Mouse (Mus musculus) gastrocnemius, adult 2 months (tissue): ENCODE measurements at regions not wholly inside any gene's neighbourhood (a gene's known extent, or its start where the extent isn't known, plus 50 kb on each side); places are given as distances from the start of the nearest gene placed in this dataset.

ENCODE experiments used
- DNase-seq: peaks from one replicate; pipeline ENCODE4 v3.0.0; 2022
- H3K27ac ChIP-seq: fragments of 200-600 bp; 2 replicates; pipeline ENCODE4 v1.8.1; 2022; ENCODE audit warnings: mild to moderate bottlenecking
- H3K4me3 ChIP-seq: fragments of 200-600 bp; 2 replicates; pipeline ENCODE4 v1.8.1; 2022; ENCODE audit warnings: mild to moderate bottlenecking, moderate library complexity
- CTCF ChIP-seq: fragments of 200-600 bp; IDR thresholded peaks from 2 replicates; pipeline ENCODE4 v1.8.1; 2022; ENCODE audit warnings: antibody characterized with exemption, mild to moderate bottlenecking, moderate library complexity
- intact Hi-C: fragments of 180-260 bp; cut with DNase I; formaldehyde crosslinking; loops from one replicate; pipeline ENCODE4 v1.15.1; 2025

DNA sequence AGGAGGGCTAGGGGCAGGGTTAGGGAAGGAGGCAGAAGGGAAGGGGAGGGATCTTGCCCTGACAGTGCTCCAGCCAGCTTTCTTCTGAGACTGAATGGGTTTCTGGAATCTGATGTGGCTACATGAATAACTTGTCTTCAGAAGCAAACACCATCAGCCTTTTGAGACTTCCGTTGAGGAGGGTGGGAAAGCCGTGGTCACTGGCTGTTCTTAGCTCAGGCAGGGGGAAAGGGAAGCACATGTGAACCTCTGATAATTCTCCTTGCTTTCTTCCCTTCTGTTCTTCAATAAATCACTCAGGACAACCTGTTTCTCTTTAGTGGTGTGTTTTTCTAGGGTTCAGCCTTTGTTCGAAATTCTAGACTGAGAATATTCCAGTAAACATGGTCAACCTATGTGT lies 148.9 kb downstream of the Bcl11a start:
- H3K27ac ChIP-seq: no peak overlapping the region
- H3K4me3 ChIP-seq: no peak overlapping the region
- DNase-seq: no peak
- no peak for TF ChIP-seq CTCF
- intact Hi-C loops: no loop called here

DNA sequence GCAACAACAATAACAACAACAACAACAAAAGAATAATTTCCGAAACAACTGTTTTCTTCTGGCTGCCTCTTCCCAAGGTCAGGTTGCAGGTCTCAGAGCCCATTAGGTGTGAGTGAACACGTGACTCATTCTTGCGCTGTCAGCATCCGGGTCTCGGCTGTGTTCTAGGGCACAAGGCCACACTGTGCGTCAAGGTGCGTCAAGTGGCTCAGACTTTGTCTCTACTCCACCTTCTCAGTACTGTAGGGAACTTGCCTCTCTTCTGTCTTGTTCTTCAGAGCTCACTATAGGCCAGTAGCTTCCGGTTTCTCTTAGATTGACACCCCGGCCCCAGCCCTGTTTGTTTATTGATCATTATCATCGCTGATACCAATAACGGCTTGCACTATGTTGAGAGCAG lies 155.5 kb downstream of the Bcl11a start:
- Histone ChIP-seq H3K4me3 (no peak overlapping the region), H3K27ac (no peak overlapping the region)
- DNase-seq: no peak
- no peak for TF ChIP-seq CTCF
- intact Hi-C loops: no loop called here

DNA sequence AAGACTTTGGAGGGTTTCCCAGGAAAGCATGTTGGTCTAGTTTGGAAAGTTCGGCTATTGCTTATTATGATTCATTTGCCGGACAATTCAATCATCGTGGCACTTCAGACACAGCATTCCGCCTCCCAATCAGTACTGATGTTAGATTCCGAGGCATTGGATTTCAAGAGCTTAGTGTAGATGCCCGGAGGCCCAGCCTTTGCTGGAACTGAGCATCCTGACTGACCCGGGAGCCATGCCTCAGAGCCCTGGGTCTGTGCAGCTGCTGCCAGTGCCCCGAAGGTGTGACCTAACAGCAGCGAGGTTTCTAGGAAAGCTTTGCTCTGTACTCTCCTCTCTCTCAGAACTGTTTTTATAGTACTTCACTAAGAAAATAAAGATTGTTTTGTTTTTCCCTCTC lies 156.0 kb downstream of the Bcl11a start:
- Histone ChIP-seq H3K27ac (no peak overlapping the region), H3K4me3 (no peak overlapping the region)
- no peak for DNase-seq
- intact Hi-C loops: no loop called here
- TF ChIP-seq CTCF: no peak

DNA sequence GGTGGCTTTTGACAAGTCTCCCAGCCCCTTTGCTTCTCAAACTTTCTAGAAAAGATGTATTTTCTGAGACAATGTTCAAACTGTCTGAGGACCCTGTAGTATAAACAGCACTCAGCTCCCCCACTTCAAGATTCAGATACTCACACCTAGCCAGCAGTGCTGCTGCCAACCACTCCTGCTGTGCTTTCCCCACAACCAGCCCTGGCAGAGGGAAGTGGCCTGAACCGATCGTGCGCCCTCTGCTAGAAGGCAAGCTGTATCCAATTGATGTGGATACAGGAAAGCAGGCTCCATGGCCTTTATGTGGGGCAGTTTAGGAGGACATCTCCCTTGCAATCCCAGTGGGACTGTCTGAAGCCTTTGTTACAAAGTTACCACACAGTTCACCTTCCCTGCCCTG lies 156.6 kb downstream of the Bcl11a start:
- intact Hi-C loops: no loop called here
- no peak for TF ChIP-seq CTCF
- no peak overlapping the region for H3K4me3 ChIP-seq
- no peak for DNase-seq
- no peak overlapping the region for H3K27ac ChIP-seq

DNA sequence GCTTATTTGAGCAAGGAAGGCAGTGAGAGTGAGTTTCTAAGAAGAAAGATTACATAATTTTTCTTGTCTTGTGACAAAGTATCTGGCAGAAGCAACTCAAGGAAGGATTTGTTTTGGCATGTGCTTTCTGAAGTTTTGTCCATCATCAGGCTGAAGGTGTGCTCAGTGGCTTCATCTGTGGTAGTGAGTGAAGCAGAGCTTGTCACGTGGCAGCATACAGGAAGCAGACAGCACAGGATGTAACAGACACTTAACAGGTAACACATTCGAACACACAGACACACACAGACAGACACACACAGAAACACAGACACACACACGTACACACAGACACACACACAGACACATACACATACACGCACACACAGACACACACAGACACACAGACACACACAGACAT lies 157.5 kb downstream of the Bcl11a start:
- H3K27ac ChIP-seq: no peak overlapping the region
- DNase-seq: no peak
- TF ChIP-seq CTCF: no peak
- intact Hi-C loops: no loop called here
- no peak overlapping the region for H3K4me3 ChIP-seq

DNA sequence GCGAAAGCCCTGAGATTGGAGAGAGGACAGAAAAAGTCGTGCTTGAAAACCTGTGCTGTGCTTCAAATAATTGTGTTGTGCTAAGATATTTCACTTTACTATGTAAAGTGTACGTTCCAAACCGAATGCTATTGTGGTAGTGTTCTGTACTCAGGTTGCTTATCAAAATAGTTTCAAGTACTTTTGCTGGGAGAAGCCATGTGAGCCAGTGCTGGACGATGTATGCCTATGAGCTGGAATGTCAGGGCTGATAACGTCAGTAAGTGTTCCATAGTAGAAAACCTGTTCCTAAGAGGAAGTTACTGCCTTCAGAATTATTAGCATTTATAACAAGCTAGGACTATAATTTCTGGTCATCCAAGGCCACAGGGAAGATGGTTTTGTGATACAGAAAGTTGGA lies 161.8 kb downstream of the Bcl11a start:
- no peak overlapping the region for H3K27ac ChIP-seq
- no peak for DNase-seq
- no peak overlapping the region for H3K4me3 ChIP-seq
- TF ChIP-seq CTCF: no peak
- intact Hi-C loops: no loop called here

DNA sequence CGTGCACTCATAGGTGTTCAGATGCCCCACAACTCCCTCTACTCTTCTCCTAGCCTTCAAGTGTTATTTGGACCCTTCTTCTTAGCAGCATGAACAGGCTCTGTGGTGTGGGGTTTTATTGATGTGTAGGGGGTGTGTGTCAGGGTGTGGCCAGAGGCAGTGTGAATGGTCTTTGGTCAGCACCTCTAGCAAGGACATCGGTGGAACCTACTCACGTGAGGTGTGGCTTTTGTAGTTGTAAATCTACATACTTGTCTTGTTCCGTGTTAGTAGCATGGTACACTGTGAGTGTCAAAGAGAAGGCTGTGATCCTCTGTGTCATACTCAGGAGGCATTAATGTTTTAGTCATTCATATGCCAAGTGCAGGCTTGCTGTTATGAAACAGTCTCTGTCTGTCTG lies 164.2 kb downstream of the Bcl11a start:
- intact Hi-C loops: no loop called here
- Histone ChIP-seq H3K27ac (no peak overlapping the region), H3K4me3 (no peak overlapping the region)
- no peak for DNase-seq
- TF ChIP-seq CTCF: no peak

DNA sequence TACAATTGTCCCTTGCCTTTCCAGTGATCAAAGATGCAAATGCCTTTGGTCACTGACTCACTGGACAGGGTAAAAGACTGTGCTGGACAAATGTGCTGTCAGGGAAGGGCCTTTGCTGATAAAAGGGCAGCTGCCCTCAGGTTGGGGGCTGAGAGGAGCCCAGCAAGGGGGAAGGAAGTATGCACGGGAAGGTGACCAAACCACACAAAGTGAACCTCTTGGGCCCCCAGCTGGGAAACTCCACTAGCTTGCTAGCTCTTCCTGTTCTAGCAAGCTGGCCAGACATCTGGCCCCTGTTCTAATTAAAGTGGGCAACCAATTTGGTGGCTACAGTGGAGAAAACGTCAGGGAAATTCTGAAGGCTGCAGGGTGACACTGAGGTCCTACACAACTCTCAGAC lies 165.0 kb downstream of the Bcl11a start:
- intact Hi-C loops: no loop called here
- no peak for TF ChIP-seq CTCF
- DNase-seq: no peak
- Histone ChIP-seq H3K4me3 (no peak overlapping the region), H3K27ac (no peak overlapping the region)

DNA sequence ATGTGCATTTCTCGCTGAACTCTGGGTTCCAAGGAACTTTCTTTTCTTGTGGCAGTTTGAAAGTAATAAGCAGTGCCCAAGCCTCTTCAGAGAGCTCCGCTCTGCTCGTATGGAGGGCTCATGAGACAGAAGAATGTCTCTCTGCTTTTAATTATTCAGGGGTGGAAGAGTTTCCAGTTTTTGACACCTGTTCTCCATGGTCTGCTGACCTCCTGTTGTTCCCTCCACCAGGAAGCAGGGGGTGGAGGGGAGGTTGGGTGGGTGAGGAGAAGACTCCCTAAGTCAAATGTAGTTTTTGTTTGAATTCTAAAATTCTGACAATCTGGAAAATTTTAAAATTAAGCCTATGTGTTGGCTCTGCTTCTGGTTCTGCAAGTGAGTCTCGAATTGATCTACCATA lies 167.5 kb downstream of the Bcl11a start:
- no peak overlapping the region for H3K4me3 ChIP-seq
- no peak for TF ChIP-seq CTCF
- no peak overlapping the region for H3K27ac ChIP-seq
- intact Hi-C loops: no loop called here
- no peak for DNase-seq

DNA sequence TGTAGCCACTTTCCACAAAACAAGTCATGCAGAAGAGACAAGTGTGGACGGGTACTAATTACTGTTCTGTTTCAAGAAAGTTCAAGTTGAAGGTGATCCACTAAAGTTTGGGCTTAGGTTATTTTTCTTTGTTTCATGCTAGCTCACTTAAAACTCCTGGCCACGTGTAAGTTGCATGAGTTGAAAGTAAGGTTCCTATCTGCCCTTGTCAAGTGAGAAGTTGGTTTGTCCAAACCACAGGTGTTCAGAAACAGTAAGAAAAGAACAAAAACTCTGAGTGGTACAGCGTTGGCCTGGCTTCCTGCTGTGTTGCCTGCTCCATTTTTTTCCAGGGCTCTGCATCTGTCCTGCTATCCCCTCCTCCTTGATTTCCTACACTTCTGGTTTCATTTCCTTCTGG lies 168.5 kb downstream of the Bcl11a start:
- no peak for DNase-seq
- H3K27ac ChIP-seq: no peak overlapping the region
- no peak overlapping the region for H3K4me3 ChIP-seq
- intact Hi-C loops: no loop called here
- TF ChIP-seq CTCF: no peak

DNA sequence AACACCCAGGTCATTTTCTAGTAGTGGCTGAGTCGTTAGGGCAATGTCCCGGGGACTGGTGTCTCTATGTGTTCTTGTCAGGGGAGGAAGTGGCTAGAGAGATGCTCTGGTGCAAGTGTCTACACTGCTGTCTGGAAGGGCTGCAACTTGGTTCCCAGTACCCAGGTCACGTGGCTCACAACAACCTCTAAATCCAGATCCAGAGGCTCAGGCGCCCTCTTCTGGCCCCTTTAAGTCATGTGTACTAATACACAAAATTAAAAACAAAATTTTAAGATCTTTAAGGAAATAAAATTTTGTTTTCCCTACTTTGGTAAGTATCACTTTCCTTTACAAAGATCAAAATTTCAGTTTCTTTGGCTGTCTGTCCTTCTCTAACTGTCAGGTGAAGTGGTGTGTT lies 169.4 kb downstream of the Bcl11a start:
- intact Hi-C loops: no loop called here
- peak; percentile 12; the same call in 1 of the 2 replicates for TF ChIP-seq CTCF
- Histone ChIP-seq H3K27ac (no peak overlapping the region), H3K4me3 (no peak overlapping the region)
- DNase-seq: no peak

DNA sequence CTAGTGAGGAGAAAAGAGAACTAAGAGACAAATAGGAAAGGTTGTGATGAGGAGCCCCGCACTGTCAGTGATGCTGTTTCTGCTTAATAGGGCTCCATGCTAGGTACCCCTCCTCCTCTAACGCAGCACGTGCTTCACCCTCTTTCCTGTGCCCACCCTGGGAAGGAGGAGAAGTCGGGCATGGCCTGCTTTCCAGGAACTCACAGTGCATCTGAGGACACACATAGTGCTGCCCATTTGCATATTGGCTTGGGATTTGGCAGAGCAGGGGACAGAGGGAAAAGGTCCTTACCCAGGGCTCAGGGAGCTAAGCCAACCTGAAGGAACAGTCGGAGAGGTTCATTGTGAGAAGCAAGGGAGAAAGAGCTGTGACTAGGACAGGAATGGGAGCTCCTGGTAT lies 173.7 kb downstream of the Bcl11a start:
- Histone ChIP-seq H3K4me3 (no peak overlapping the region), H3K27ac (no peak overlapping the region)
- intact Hi-C loops: no loop called here
- DNase-seq: no peak
- no peak for TF ChIP-seq CTCF

DNA sequence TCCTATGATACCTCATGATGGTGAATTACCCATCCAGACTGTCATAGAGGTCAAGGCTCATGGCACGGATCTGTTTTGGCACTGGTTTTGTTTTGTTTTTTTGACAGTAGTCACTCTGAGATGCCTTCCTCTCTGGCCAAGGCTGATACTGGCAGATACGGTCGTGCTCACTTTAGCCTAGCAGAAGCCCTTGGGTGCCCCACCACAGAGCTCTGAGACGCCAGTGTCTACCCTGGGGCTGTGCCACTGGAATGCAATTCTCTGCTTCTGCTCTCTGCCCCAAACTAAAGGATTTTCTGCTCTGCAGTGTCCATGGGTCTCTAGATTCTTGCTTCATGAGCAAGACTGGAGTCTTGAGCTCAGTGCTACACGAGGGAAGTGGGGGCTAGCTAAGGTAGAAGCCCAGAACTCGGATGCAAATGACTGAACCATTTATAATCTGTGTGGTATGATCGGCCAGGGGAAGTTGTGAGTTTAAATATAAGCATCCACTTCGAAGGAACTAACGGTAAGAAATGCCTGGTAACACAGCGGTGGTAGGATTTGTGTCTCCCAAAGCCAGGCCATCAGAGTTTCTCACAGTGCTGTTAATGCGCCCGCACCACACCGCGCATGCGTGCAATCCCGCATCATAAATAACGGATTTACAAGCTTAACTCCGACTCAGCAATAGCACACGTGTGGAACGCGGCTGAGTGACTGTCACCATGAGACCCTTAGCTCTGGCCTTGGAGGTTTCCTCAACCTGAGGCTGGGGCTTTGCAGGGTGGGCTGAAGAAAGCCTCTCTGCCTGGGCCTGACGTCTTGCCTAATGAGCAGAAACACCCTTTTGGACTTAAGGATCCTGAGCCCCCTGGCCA lies 177.6 kb downstream of the Bcl11a start:
- no peak overlapping the region for H3K27ac ChIP-seq
- no peak for TF ChIP-seq CTCF
- intact Hi-C loops: no loop called here
- H3K4me3 ChIP-seq: no peak overlapping the region
- DNase-seq: no peak

DNA sequence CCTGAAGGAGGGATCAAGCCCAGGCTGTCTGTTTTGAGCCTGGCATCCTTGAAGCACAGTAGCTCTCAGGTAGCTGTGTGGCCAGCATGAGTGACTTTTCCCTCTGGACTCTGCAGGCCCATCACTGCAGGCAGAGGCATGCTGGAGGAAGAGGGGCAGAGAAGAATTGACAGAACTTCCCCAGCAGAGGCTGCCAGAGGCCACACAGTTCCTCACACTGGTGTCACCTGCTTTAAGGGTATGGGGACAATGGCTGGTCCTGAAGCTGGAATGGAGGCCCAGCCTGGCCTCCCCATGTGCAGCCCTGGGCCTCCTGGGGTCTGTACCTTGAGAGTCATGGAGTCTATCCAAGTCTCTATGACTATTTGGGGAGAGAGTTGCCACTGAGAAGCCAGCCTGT lies 179.9 kb downstream of the Bcl11a start:
- intact Hi-C loops: no loop called here
- Histone ChIP-seq H3K4me3 (no peak overlapping the region), H3K27ac (no peak overlapping the region)
- DNase-seq: no peak
- TF ChIP-seq CTCF: no peak
